Mouse (Mus musculus) left cerebral cortex, adult 18-20 months (tissue): ENCODE results near the gene Gm10226. TPM values are rescaled to one million over a fixed set of nuclear protein-coding genes. Genes with fewer than 3 reads are reported as not detected.
A peak's percentile ranks its signal among the peaks of the same experiment; 100 is the strongest.
"Not testable (repeated sequence)": the region's sequence is repeated elsewhere in the genome, so short reads cannot be mapped to it uniquely, and the experiment has no call there.

Experiments used
- DNase-seq, 2 experiments: peaks; one replicate each; pipeline ENCODE4 v3.0.0; 2021 to 2022; ENCODE audit warnings: low spot score in 2 of 2, mixed read lengths in 1 of 2
- long read RNA-seq, 2 experiments: library from polyadenylated mRNA; stranded (forward); transcript quantifications; one replicate each; pipeline ENCODE4 v2.0.0; 2021
- total RNA-seq, 2 experiments: library from RNA; stranded (reverse); gene quantifications; 2 replicates each; pipeline ENCODE4 v1.2.3; 2021

The Gm10226 gene
- total RNA-seq, result 1 to 10 TPM; 6.2 to 7.2 TPM
- long read RNA-seq, experiment 1, result 0 reads
- long read RNA-seq, experiment 2, result 0 reads

GRCm38 (mm10) chr17:21691560-21691959, at the start of gene Gm10226:
TSS of gene Gm10226 (plus strand) at chr17:21691860.
- DNase-seq, result no peak

GRCm38 (mm10) chr17:21648791-21649190, 42.9 kb upstream of the Gm10226 start:
- no peak for DNase-seq

GRCm38 (mm10) chr17:21649936-21650335, 41.7 kb upstream of the Gm10226 start:
- peak in 1 of 2 experiments; percentile 9 for DNase-seq

- peak; percentile 64 to 67 for DNase-seq
These were observed 41.2 kb upstream of the Gm10226 start, which contains the start of gene Zfp983 for GRCm38 (mm10) chr17:21650364-21650907. TSS of gene Zfp983 (plus strand) at chr17:21650624.

GRCm38 (mm10) chr17:21678826-21679225, 12.8 kb upstream of the Gm10226 start:
- not testable (repeated sequence) for DNase-seq

GRCm38 (mm10) chr17:21679273-21680018, 12.2 kb upstream of the Gm10226 start:
- peak; percentile 72 to 75 for DNase-seq

- DNase-seq, result not testable (repeated sequence)
These were observed 11.7 kb upstream of the Gm10226 start for GRCm38 (mm10) chr17:21680019-21680376.

GRCm38 (mm10) chr17:21693342-21693741, 1.7 kb downstream of the Gm10226 start:
- DNase-seq, result no peak

GRCm38 (mm10) chr17:21696073-21696472, 4.4 kb downstream of the Gm10226 start:
- DNase-seq, result no peak

GRCm38 (mm10) chr17:21702281-21703240, 10.9 kb downstream of the Gm10226 start:
- no peak for DNase-seq

- DNase-seq, result no peak
These were observed 11.8 kb downstream of the Gm10226 start for GRCm38 (mm10) chr17:21703414-21703813.

GRCm38 (mm10) chr17:21707343-21707996, 15.8 kb downstream of the Gm10226 start, which contains the start of gene Zfp760:
TSS of gene Zfp760 (plus strand) at chr17:21707741.
- peak; percentile 74 for DNase-seq

GRCm38 (mm10) chr17:21708401-21708800, 16.7 kb downstream of the Gm10226 start:
- DNase-seq, result no peak

GRCm38 (mm10) chr17:21730495-21730894, 38.8 kb downstream of the Gm10226 start, which contains the start of gene Zfp229:
TSS of gene Zfp229 (plus strand) at chr17:21730795.
- not testable (repeated sequence) for DNase-seq

- no peak for DNase-seq
These were observed 41.4 kb downstream of the Gm10226 start for GRCm38 (mm10) chr17:21733049-21733448.

- peak; percentile 13 to 28 for DNase-seq
These were observed 41.9 kb downstream of the Gm10226 start for GRCm38 (mm10) chr17:21733529-21734031.
